Mouse (Mus musculus): Measurements from ENCODE around the gene Rab3d. TPM values are rescaled to one million over a fixed set of nuclear protein-coding genes. Genes with fewer than 3 reads are reported as not detected.

Rab3d gene
- polyA plus RNA-seq (2012; rRNA removed): 153 and 157 TPM in 2 replicates

DNA sequence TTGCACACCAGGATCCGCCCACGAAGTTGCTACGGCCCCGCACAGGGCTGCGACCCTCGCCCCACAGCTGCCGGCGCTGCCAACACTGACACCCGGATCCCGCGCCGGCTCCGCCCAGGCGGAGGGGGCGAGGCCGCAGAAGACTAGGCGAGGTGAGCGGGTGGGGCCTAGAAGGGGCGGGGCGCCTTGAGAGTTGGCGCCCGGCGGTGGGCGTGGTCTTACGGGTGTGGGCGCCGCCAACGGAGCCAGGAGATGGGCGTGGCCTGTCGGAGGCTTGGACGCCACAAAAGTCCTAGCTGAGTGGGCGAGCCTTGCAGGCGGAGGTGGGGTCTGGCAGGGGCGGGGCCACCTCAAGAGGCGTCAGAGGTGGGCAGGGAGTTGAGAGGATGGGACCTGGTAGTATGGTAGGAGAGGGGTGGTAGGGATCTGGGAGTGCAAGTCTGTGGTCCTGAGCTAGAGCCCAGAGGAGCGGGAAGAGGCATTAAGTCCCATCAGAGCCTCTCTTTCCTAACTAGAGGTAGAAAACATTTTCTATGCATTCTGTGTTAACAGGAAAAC, at the start of gene Rab3d:
Rab3d (minus strand) TSS at position 158 of the 558 bp plus-strand sequence.

DNA sequence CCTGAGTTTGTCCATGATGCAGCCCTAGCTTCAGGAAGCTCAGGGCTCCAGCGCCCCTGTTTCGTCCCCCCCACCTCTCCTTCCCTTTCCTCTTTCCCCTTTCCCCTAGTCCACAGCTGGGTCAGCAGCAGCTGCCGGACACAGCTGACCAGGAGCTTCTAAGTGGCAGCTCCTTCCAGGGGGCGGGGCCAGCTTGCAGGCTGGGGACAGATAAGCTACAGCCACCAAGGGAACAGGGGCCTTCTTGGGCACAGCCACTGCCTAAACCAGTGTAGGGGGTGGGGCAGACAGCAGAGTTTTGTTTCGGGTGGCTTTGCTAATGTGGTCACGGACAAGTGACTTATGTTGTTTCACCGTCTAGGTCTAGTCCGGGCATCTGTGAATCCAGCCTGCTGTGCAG, 45.4 kb upstream of the Rab3d start, which contains the start of gene Epor:
Epor (minus strand) TSS at position 90 of the 400 bp plus-strand sequence.

DNA sequence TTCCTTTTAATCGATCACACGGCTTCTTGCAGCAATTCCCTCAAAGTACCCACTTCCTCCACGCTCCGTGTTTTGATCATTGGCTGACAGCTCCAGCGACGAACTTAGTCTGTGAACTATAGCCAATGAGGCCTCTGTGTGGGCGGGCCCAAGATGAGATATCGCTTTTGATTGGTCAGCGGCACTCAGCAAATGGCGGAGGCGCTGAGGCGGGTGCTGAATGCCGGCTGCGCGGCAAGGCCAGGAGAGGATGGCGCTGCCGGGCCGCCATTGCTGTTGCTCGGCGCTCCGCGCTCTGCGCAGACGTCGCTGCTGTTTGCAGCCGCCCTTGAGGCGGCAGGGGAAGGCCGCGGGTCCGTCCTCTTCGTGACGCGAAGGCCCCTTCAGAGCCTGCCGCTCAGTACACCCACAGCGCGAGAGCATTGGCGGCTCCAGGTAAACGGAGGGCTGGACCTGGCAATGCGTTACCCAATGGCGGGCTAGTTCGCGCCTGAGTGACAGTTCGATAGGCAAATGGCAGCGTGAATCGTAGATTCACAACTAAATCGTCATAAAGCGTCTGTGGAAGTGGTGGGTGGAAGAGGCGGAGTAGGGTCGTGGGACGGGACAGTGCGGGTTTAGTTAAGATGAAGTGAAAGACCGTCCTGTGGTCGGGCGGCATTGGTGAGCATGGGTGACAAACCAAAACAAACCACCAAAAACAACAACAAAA, 37.7 kb upstream of the Rab3d start, which contains the start of gene Swsap1:
Swsap1 (plus strand) TSS at position 186 of the 712 bp plus-strand sequence.

DNA sequence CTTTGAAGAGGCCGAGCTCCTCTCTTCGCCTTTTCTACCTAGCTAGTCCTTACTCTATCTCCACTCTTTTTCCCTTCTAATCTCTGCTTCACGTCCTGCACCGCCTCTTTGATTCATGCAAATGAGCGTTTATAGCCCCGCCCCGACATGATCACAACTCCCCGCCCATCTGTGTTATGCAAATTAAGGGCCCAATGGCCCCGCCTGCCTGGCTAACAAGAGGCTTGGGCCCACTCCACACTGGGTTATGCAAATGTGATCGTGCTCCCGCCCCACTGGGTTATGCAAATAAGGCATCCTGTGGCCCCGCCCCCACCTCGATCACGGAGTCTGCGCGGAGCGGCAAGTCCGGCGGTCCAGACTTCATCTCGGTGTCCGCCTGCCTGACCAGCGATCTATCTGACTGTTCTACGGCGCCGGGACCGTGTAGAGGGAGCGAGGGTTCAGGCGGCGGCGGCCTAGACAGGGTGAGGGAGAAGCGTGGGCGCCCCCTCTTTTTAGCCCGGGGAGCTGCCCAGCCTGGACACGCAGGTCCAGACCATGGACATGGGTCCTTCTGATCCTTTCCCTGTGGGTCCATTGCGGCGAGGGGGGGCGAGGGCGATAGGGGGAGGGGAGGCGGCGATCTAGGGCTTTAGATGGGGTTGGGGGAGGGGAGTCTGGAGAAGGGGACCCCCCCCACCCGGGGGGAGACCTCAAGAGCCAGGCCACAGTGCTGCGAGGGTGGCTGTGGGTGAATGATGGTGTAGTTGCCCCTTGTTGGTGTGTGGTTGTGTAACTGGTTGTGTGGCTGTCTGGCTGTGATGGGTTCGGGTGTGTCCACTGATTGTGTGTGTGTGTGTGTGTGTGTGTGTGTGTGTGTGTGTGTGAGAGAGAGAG, 18.9 kb upstream of the Rab3d start, which contains the start of gene Plppr2:
Plppr2 (plus strand) TSS at position 342 of the 879 bp plus-strand sequence.

DNA sequence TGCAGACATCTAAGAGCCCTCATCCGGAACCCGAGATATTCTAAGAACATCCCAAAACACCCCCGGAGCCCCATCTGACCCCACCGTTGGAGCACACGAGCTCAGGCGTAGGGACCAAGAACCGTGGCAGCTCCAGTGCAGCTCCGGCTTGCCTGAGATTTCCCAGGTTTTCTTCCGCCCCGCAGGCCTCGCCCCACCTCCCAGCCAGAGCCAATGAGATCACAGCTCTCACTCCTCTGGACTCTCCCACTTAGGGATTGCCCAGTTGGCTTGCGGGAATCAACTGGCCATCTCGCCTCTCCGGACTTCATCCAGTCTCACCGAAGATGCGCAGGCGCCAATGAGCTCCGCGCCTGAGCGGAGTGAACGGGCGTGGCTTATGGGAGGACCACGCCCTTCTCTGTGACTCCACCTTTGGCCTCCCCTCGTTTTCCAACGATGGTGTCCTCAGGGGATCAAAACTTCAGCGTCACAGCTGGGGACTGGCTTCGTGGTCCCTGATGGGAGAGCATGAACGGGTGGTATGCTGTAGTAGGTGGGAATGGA, 9.3 kb upstream of the Rab3d start, which contains the start of the genes Ccdc159 and Tmem205:
Ccdc159 (plus strand) TSS at position 264 of the 546 bp plus-strand sequence.
Tmem205 (minus strand) TSS at position 349 of the 546 bp plus-strand sequence.

Other genes starting within 250 kb of the Rab3d start
- 30.2 and 35.2 TPM in 2 replicates for gene Ldlr, start 194.7 kb downstream of the Rab3d start, polyA plus RNA-seq (2012; rRNA removed)
- 3.7 and 4.8 TPM in 2 replicates for gene Spc24, start 157.9 kb downstream of the Rab3d start, polyA plus RNA-seq (2012; rRNA removed)
- gene Kank2, start 119.4 kb downstream of the Rab3d start, polyA plus RNA-seq (2012; rRNA removed): 25.1 and 27.5 TPM in 2 replicates
- gene Angptl8, start 82.7 kb downstream of the Rab3d start, polyA plus RNA-seq (2012; rRNA removed): 3.4 and 4.1 TPM in 2 replicates
- 34.1 and 43.0 TPM in 2 replicates for gene Dock6, start 65.6 kb downstream of the Rab3d start, polyA plus RNA-seq (2012; rRNA removed)
- gene Ccdc159, start 9.3 kb upstream of the Rab3d start, polyA plus RNA-seq (2012; rRNA removed): 1.5 and 1.9 TPM in 2 replicates
- 106 and 127 TPM in 2 replicates for gene Tmem205, start 9.4 kb upstream of the Rab3d start, polyA plus RNA-seq (2012; rRNA removed)
- gene Plppr2, start 18.8 kb upstream of the Rab3d start, polyA plus RNA-seq (2012; rRNA removed): 9.0 and 10.0 TPM in 2 replicates
- gene Swsap1, start 37.6 kb upstream of the Rab3d start, polyA plus RNA-seq (2012; rRNA removed): 4.9 and 6.1 TPM in 2 replicates
- 1.6 and 2.4 TPM in 2 replicates for gene Epor, start 45.3 kb upstream of the Rab3d start, polyA plus RNA-seq (2012; rRNA removed)
- 27.3 and 31.9 TPM in 2 replicates for gene Rgl3, start 71.3 kb upstream of the Rab3d start, polyA plus RNA-seq (2012; rRNA removed)
- gene Ccdc151, start 84.4 kb upstream of the Rab3d start, polyA plus RNA-seq (2012; rRNA removed): not detected in 2 replicates
- 51.0 and 53.4 TPM in 2 replicates for gene Prkcsh, start 84.6 kb upstream of the Rab3d start, polyA plus RNA-seq (2012; rRNA removed)
- 0.21 and 0.30 TPM in 2 replicates for gene Elavl3, start 133.8 kb upstream of the Rab3d start, polyA plus RNA-seq (2012; rRNA removed)
- not detected in 2 replicates for gene Gm49318, start 153.1 kb upstream of the Rab3d start, polyA plus RNA-seq (2012; rRNA removed)
- gene Zfp653, start 153.2 kb upstream of the Rab3d start, polyA plus RNA-seq (2012; rRNA removed): 7.2 and 7.4 TPM in 2 replicates
- gene Ecsit, start 167.2 kb upstream of the Rab3d start, polyA plus RNA-seq (2012; rRNA removed): 28.0 and 28.9 TPM in 2 replicates
- gene Cnn1, start 181.0 kb upstream of the Rab3d start, polyA plus RNA-seq (2012; rRNA removed): 574 and 943 TPM in 2 replicates
- 106 and 132 TPM in 2 replicates for gene Elof1, start 199.0 kb upstream of the Rab3d start, polyA plus RNA-seq (2012; rRNA removed)
- gene Acp5, start 217.5 kb upstream of the Rab3d start, polyA plus RNA-seq (2012; rRNA removed): 54.2 and 73.9 TPM in 2 replicates
- gene Pigyl, start 238.7 kb upstream of the Rab3d start, polyA plus RNA-seq (2012; rRNA removed): 42.9 and 45.4 TPM in 2 replicates

Measured in stomach, adult 2 months (tissue).